Mouse (Mus musculus): ENCODE results near the gene Tuba1c. TPM values are rescaled to one million over a fixed set of nuclear protein-coding genes. Genes with fewer than 3 reads are reported as not detected.
"Not testable (repeated sequence)": the region's sequence is repeated elsewhere in the genome, so short reads cannot be mapped to it uniquely, and the experiment has no call there.

The Tuba1c gene
- total RNA-seq, 2 experiments from 2014 or later = 41.4 to 109 TPM

- ATAC-seq (replicated peaks; ENCODE audit: low FRiP score, low TSS enrichment, poor library complexity, severe bottlenecking) = not testable (repeated sequence)
These were observed 16.0 kb downstream of the Tuba1c start for GRCm38 (mm10) chr15:99045734-99046133.

GRCm38 (mm10) chr15:99049473-99050253 is 20.0 kb downstream of the Tuba1c start:
- ATAC-seq (replicated peaks; ENCODE audit: low FRiP score, low TSS enrichment, poor library complexity, severe bottlenecking) = peak; percentile 66; the same call in 1 of the 2 replicates

GRCm38 (mm10) chr15:99053373-99053772 is 23.7 kb downstream of the Tuba1c start:
- ATAC-seq (replicated peaks; ENCODE audit: low FRiP score, low TSS enrichment, poor library complexity, severe bottlenecking) = no peak

- no peak for ATAC-seq (replicated peaks; ENCODE audit: low FRiP score, low TSS enrichment, poor library complexity, severe bottlenecking)
These were observed 25.3 kb downstream of the Tuba1c start, which contains the start of gene Prph for GRCm38 (mm10) chr15:99055040-99055439. Gene Prph (plus strand): TSS chr15:99055174.

- no peak for ATAC-seq (replicated peaks; ENCODE audit: low FRiP score, low TSS enrichment, poor library complexity, severe bottlenecking)
These were observed 25.8 kb downstream of the Tuba1c start for GRCm38 (mm10) chr15:99055511-99055961.

DNA sequence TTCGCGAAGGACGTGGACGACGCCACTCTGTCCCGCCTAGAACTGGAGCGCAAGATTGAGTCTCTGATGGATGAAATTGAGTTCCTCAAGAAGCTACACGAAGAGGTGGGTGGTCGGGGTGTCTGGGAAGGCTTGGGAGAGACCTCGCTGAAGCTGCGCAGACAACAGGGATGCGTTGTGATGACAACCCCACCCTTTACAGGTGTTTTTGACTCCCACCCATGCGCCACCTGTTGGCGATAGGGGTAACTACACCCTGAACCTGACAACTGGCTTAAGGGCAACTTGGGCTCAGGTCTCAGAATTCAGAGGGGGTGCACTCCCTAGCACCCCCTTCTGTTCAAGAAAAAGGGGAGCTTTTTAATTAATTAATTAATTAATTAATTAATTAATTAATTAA is 26.6 kb downstream of the Tuba1c start:
- peak; percentile 46; the same call in 1 of the 2 replicates for ATAC-seq (replicated peaks; ENCODE audit: low FRiP score, low TSS enrichment, poor library complexity, severe bottlenecking)

DNA sequence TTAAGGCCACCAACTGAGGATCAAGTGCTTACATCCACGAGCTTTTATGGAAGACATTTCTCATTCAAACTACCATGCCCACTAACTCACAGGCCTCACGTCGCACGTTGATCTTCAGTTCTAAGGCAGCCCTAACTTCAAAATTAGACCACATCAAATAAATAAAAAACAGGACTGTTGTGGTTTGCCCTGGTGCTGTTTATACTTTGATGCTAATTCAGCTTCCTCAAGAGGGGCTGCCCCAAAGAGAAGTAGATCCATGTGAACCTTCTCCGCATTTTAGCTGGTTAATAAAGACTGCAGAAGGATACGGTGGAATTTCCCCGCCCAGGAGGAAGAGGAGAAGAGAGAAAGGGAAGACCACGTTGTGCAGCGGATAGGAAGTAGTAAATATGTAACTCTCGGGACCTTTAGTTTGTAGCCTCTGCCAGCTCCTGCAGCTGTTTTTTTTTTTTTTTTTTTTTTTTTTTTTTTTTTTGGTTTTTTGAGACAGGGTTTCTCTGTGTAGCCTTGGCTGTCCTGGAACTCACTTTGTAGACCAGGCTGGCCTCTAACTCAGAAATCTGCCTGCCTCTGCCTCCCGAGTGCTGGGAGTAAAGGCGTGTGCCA is 36.0 kb downstream of the Tuba1c start:
- no peak for ATAC-seq (replicated peaks; ENCODE audit: low FRiP score, low TSS enrichment, poor library complexity, severe bottlenecking)

- ATAC-seq (replicated peaks; ENCODE audit: low FRiP score, low TSS enrichment, poor library complexity, severe bottlenecking) = no peak
These were observed 42.3 kb downstream of the Tuba1c start for GRCm38 (mm10) chr15:99071988-99072387.

DNA sequence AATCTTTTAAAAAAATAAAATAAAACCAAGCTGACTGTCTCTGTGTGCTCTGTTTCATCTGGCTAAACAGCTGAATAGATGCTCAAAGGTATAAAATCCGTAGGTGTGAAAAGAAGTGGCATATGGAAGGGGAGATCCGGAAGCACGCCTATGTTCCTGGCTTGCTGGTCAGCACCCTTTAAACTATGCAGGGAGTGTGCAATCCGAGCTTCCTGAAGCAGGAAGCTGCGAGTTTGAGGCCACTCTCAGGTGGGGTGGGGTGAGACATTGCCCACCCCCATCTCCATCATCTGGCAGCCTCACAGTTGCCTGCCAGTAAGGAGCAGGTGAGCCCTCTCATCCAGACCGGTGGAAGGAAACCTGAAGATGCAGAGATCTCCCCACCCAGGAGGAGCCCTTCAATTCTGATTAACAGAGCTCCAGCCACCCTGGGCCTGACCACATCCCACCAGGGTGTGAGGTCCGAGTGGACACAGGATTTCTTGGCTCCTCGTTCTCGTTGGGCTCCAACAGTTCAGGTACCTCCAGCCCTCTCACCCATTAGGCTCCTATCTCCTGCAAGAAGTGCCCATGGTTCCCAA is 44.4 kb downstream of the Tuba1c start, which contains the start of gene Troap:
Gene Troap, plus strand, starts transcription at position 557 of the 581 bp plus-strand sequence.
- peak; percentile 36; the same call in 1 of the 2 replicates for ATAC-seq (replicated peaks; ENCODE audit: low FRiP score, low TSS enrichment, poor library complexity, severe bottlenecking)

DNA sequence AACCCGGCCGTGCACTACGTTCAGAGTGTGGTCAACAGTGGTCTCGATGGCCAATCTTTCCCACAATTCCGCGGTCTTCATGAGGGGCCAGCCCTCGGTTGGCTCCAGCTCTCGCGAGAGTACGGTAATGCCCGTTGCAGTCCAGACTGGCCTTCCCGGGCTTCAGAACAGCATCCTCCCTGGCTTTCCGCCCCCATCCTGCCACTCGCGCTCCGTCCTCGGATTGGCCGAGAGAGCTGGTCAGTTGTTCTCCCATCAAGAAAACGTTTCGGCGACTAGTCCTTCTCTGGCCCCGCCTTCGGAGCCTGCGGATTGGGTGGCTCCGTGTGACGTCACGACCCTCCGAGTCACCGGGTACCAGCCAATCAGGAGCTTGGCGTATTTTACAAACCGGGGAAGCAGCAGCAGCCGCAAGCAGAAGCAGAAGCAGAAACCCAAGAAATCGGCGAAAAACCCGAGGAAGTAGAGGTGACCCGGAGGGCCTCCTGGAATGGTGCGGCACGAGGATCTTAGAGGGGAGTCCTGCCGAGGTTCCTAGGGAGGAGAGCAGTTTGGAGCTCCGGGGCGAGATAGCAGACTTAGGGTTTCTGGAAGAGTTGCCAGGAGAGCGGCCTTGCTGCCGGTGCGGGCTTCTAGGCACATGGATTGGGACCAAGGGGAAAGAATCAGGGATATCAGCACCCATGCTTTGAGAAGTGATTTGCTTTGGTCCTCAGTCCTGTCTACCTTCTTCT is 45.1 kb downstream of the Tuba1c start:
- peak; percentile 94 for ATAC-seq (replicated peaks; ENCODE audit: low FRiP score, low TSS enrichment, poor library complexity, severe bottlenecking)

DNA sequence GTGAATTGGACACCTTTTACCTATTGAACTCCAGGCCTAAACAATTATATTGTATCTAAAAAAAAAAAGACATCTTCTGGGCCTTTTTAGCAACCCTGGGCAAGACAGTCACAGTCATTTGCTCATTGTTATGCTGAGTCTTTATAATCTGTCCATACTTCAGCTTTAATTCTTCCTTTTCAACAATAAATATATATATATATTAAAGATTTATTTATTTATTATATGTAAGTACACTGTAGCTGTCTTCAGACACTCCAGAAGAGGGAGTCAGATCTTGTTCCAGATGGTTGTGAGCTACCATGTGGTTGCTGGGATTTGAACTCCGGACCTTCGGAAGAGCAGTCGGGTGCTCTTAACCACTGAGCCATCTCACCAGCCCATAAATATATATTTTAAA is 46.3 kb downstream of the Tuba1c start:
- ATAC-seq (replicated peaks; ENCODE audit: low FRiP score, low TSS enrichment, poor library complexity, severe bottlenecking) = not testable (repeated sequence)

- ATAC-seq (replicated peaks; ENCODE audit: low FRiP score, low TSS enrichment, poor library complexity, severe bottlenecking) = no peak
These were observed 48.7 kb downstream of the Tuba1c start for GRCm38 (mm10) chr15:99078181-99078910.

GRCm38 (mm10) chr15:99079804-99080203 is 50.1 kb downstream of the Tuba1c start:
- ATAC-seq (replicated peaks; ENCODE audit: low FRiP score, low TSS enrichment, poor library complexity, severe bottlenecking) = no peak

DNA sequence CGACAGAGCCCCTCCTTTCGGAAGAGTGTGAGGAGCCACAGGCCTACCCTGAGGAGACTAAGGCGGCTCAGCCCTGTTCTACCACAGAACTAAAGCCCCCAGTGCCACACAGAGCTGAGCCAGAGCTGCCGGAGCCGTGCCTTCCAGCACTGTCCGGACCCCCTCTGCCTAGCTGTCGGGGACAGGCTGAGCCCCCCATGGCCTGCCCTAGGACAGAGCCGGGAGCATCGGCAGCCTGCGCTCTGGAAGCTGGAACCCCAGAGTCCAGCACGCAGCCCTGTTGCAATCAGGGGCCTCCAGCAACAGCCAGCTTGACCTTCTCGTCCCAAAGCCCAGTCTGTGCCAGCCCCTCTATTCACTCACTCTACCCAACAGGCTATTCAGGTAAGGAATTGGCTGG is 52.6 kb downstream of the Tuba1c start:
- ATAC-seq (replicated peaks; ENCODE audit: low FRiP score, low TSS enrichment, poor library complexity, severe bottlenecking) = no peak

DNA sequence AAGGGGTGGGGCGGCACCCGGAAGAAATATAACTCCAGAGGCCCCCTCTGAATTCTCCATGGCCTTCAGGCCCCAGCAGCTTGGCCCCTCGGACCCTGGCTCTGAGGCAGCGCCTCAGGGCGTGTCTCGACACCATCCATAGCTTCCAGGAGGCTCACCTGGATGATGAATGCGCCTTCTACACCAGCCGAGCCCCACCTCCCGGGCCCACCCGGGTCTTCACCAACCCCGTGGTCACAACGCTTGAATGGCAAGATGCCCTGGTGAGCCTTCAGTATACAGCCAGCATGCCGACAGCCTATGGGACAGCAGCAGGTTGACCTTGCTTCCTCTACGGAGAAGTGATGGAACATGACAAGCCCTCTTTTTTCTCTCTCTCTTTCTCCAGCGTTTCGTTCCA is 53.1 kb downstream of the Tuba1c start:
- no peak for ATAC-seq (replicated peaks; ENCODE audit: low FRiP score, low TSS enrichment, poor library complexity, severe bottlenecking)

DNA sequence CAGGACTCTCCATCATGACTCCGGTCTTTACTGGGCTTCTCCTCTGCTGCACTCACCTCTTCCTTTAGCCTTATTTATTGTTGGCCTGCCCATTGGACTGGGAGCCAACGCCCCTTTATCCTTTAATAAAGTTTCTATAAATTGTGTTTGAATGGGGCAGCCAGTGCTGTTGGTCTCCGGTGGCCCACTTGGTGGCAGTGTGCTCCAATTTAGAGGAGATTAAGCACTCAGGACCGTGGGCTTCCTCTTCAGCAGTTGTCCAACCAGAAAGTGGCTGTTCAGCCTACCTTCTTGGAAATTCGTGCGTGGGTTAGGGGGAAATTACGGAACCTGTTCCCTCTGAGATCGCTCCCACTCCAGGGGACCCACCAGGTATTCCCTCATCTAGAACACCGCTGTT is 53.6 kb downstream of the Tuba1c start:
- ATAC-seq (replicated peaks; ENCODE audit: low FRiP score, low TSS enrichment, poor library complexity, severe bottlenecking) = no peak; the same call in 1 of the 2 replicates

DNA sequence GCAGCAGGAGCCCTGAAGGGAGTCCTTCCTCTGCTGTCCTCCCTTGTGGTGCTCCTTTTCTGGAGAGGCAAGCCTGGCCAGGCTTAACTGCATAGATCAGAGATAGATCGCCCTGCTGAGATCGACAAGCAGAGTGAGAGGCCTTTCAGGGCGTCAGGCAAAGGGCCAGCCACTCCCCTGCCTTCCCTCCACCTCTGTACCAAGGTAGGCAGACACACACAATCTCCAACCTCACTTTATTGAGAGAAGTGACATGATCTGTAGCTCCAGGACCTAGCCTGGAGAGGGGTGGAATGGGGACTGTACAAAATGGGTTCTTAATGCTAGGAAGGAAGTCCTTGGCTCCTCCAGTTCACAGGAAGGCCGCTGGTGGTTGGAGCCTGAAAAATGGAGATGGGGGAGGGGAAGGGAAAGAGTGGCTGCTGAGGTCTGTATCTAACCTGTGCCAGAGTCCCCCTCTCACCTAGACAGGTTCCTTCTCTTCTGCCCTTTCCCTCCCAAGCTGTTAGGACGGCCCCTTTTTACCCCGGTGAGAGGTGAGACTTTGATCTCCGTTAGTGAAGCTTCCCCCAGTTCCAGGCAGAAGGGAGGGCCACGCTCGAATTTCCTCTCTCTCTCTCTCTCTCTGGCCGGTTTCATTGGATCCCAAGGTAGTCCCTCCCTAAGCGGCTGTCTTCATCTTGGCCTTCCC is 54.3 kb downstream of the Tuba1c start:
- no peak for ATAC-seq (replicated peaks; ENCODE audit: low FRiP score, low TSS enrichment, poor library complexity, severe bottlenecking)

- ATAC-seq (replicated peaks; ENCODE audit: low FRiP score, low TSS enrichment, poor library complexity, severe bottlenecking) = no peak
These were observed 54.9 kb downstream of the Tuba1c start for GRCm38 (mm10) chr15:99084618-99085017.
